Mouse (Mus musculus) 3134 (cell line): ENCODE results near the gene Lce1j.
"Not testable (repeated sequence)": the region's sequence is repeated elsewhere in the genome, so short reads cannot be mapped to it uniquely, and the experiment has no call there.

ENCODE experiments used
- DNase-seq: peaks from one replicate; pipeline ENCODE4 v3.0.0-alpha.2; 2011; ENCODE audit warnings: low spot score; ENCODE audit not compliant: insufficient read length; ENCODE audit errors: extremely low read depth

The Lce1j gene

GRCm38 (mm10) chr3:92790414-92790813, at the start of gene Lce1j:
Gene Lce1j, minus strand, starts transcription at chr3:92790514.
- no peak for DNase-seq

DNA sequence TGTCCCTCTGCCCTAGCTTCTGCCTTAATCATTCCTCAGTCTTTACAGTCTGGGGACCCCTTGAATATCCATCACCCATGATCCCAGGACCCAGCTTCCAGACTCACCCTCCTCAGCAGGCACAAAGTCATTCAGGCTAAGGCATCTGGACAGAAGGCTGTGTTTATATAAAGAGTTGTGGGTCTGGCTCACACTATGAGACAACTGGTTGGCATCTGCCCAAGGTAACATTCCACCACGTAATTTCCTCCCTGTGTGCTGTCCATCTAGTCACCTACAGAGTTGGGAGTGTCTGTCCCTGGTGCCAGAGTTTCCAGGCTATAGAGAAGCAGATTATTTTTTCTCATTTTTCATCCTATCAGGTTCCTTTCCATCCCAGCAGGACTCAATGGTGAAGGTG, 36.8 kb upstream of the Lce1j start, which contains the start of gene Kprp:
Gene Kprp (minus strand): TSS at position 140 of the 400 bp plus-strand sequence.
- no peak for DNase-seq

- DNase-seq = no peak
Measured at GRCm38 (mm10) chr3:92825808-92826207, 35.5 kb upstream of the Lce1j start.

- DNase-seq = not testable (repeated sequence)
Measured at GRCm38 (mm10) chr3:92816036-92816435, 25.7 kb upstream of the Lce1j start.

DNA sequence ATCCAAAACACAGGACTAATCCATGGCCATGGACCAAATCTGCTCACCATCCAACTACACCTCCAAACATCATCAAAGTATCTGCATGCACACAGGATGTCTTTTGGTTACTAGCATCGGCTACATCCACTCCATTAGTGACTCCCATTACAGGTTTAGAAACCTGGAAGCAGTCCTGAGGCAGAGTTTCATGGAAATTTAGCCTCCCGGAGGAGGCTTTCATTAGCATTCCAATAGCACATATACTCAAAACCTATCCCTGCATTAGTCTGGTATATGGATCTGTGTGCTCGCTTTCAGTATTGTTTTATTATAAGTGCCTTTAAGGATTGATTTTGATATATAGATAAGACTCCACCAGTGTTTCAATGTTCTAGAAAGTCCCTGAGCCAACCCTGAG, 25.3 kb upstream of the Lce1j start:
- DNase-seq = no peak

- DNase-seq = no peak
Measured at GRCm38 (mm10) chr3:92807791-92808190, 17.5 kb upstream of the Lce1j start, which contains the start of gene Lce1k. Gene Lce1k, minus strand, starts transcription at chr3:92807891.

- DNase-seq = no peak
Measured at GRCm38 (mm10) chr3:92778799-92779198, 11.5 kb downstream of the Lce1j start, which contains the start of gene Lce1i. Gene Lce1i, minus strand, starts transcription at chr3:92778899.

DNA sequence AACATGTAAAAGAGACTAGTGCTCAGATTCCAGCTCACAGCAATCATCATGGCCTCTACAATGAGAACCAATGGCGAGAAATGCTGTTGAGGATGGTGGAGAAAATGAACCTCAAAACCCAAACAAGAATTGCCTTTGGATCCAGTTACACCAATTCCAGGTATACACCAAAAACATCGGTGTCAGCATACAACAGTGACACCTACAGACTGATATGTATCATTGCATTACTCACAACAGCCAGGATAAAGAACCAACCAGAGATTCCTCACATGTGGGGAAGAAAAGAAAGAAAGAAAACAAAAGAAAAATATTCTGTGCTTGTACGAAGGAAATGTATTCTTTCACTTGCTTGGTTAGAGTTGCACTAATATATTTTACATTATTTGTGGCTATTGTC, 18.7 kb downstream of the Lce1j start:
- DNase-seq = peak; percentile 26

- DNase-seq = no peak
Measured at GRCm38 (mm10) chr3:92764965-92765364, 25.3 kb downstream of the Lce1j start, which contains the start of gene Lce1h. Gene Lce1h, minus strand, starts transcription at chr3:92765065.

DNA sequence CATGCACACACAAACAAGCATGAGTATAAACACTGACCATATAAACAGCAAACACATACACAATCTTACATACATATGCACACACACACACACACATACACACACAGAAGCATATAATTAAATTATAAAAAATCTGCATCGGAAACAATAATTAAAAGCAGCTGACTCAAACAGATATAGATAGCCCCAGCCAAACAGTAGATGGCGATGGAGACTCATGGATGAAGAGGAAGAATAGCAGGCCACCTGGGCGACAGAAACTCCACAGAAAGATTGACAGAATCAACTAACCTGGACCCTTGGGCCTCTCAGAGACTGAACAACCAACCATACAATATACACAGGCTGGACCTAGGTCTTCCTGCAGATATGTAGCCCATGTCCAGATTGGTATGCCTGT, 37.1 kb downstream of the Lce1j start:
- DNase-seq = no peak

DNA sequence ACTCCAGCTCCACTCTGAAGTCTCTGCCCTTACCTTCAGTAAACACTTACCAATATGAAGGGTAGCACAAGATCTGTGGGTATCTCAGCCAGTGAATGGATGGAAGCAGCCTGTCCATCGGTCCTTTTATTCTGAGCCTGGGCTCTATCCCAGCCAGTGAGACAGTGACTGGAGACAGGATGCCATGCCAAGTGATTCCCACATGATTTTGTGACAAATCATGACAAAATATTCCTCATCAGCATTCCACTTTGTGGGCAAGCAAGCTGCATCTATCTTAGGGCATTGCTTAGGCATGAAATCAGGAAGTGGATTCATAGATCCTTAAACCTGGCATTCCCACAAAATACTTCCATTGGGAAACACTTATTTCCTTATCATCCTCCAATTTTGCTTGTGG, 38.1 kb downstream of the Lce1j start, which contains the start of gene Lce1g:
Gene Lce1g (minus strand): TSS at position 101 of the 400 bp plus-strand sequence.
- DNase-seq = peak; percentile 46

DNA sequence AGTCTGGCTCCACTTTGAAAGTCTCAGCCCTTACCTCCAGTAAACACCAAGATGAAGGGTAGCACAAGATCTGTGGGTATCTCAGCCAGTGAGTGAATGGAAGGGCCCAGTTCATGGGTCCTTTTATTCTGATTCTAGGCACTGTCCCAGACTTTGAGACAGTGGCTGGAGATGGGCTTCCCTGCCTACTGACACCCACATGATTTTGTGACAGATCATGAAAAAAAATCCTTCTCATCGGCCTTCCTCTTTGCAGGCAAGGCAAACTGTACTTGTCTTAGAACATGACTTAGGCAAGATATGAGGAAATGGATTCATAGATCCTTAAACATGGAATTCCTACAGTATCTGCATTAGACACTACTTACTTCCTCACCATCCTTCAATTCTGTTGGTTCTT, 51.3 kb downstream of the Lce1j start, which contains the start of gene Gm38119:
Gene Gm38119 (minus strand): TSS at position 101 of the 400 bp plus-strand sequence.
- no peak for DNase-seq
